Mouse (Mus musculus) layer of hippocampus, adult 2 months (tissue): ENCODE results near the gene Fgd5. TPM values are rescaled to one million over a fixed set of nuclear protein-coding genes. Genes with fewer than 3 reads are reported as not detected.
A peak's percentile ranks its signal among the peaks of the same experiment; 100 is the strongest.

Experiments
- DNase-seq, 2 experiments: peaks; one replicate each; pipeline ENCODE4 v3.0.0; 2022; ENCODE audit warnings: low spot score in 2 of 2
- H3K27ac ChIP-seq: fragments of 200-600 bp; 2 replicates; pipeline ENCODE4 v1.8.1; 2022
- H3K4me3 ChIP-seq: fragments of 200-600 bp; 2 replicates; pipeline ENCODE4 v1.8.1; 2022; ENCODE audit warnings: mild to moderate bottlenecking
- CTCF ChIP-seq: fragments of 200-600 bp; conservative IDR thresholded peaks from 2 replicates; pipeline ENCODE4 v1.8.1; 2022; ENCODE audit warnings: antibody characterized with exemption, mild to moderate bottlenecking, moderate library complexity
- total RNA-seq, 2 experiments: library from RNA; stranded (reverse); gene quantifications; 2 replicates each; pipeline ENCODE4 v1.2.3; 2021

Gene Fgd5
- total RNA-seq, 2 experiments from 2014 or later = 4.3 to 5.7 TPM

DNA sequence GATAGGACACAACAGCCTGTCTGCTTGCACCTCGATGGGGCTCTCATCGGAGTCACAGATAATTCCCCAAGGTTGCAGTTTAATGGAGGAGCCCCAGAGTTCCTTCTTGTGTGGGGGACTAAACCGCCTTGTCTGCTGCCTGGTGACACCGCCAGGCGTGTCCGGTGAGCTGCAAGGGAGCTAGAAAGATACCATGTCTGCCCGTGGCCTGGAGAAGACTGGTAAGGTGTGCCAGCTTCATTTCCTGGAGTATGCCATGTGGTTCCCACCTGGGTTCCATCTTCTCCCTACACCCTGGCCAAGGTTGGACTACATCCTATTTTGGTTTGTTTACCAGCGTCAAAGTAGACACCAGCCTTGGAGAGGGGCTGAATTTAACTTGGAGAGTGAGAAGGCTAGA, 11.4 kb downstream of the Fgd5 start:
- Histone ChIP-seq H3K27ac (no peak overlapping the region), H3K4me3 (no peak overlapping the region)
- TF ChIP-seq CTCF = no peak
- no peak for DNase-seq

DNA sequence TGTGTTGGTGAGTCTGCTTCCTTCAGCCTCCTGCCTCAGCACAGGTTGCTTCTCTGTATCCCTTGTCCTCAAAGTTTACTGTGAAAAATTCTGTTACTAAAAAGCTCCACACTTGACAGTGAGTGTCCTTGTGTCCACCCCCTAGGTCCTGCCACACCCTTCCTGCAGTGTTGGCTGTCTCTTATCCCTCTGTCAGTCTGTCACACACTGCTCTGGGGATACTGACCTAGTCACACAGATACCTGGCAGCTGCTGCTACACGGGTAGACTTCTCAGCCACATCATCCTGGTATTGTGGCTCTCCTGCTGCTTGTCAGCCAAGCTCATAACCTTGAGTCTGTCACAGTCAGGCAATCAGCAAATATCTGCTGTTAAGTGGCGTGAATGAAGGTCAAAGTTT, 14.1 kb downstream of the Fgd5 start:
- H3K27ac ChIP-seq = no peak overlapping the region
- TF ChIP-seq CTCF = no peak
- DNase-seq = no peak
- no peak overlapping the region for H3K4me3 ChIP-seq

DNA sequence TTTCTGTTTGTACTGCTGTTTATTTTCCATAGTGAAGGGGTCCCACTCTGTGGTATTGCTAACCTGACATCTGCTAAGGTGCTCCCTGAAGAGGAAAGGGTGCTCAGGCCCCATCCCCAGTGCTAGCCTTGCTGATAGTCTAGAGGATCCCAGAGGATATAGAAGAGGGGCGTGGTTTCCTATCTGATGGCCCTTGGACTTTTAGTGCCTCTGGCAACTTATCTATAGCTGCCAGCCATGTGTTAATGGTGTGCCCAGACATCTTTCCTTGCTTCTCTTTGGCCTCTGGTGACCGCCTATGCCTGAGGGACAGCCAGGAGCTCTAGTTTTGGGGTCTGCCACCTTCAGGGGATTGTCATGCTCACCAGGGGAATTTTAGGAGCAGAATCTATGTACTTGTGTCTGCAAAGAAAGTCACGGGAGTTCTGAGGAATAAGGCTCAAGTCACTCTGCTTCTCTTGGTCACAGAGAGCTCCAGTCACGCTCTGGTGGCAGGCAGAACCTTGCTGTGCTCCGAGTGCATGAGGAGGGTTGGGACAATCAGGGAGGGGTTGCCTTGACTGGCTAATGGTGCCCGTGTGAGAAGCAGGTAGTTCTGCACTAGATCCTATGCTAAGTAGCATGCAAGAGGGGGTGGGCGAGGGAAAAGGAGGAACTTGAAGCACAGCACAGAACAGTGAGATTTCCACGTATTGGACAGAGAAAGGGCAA, 15.3 kb downstream of the Fgd5 start:
- no peak overlapping the region for H3K4me3 ChIP-seq
- no peak overlapping the region for H3K27ac ChIP-seq
- no peak for DNase-seq
- no peak for TF ChIP-seq CTCF

DNA sequence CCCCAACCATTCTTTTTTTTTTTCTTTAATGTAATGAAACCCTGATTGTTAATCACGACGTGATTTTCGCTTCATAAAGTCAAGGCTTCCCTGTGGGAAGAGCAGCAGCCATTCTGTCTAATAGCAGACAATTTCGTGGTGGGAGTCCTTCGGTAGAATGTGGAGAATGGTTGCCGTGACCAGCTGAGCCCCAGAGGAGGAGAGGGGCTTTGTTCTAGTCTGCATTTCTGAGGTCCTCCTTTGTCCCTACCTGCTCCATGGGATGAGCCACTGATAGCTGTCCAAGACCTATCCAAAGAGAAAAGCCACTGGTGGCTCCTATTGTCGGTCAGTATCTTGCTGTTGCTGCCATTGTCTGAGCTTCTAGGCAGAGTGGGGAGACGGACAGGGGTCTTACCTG, 17.4 kb downstream of the Fgd5 start:
- no peak for TF ChIP-seq CTCF
- Histone ChIP-seq H3K27ac (no peak overlapping the region), H3K4me3 (no peak overlapping the region)
- DNase-seq = no peak

DNA sequence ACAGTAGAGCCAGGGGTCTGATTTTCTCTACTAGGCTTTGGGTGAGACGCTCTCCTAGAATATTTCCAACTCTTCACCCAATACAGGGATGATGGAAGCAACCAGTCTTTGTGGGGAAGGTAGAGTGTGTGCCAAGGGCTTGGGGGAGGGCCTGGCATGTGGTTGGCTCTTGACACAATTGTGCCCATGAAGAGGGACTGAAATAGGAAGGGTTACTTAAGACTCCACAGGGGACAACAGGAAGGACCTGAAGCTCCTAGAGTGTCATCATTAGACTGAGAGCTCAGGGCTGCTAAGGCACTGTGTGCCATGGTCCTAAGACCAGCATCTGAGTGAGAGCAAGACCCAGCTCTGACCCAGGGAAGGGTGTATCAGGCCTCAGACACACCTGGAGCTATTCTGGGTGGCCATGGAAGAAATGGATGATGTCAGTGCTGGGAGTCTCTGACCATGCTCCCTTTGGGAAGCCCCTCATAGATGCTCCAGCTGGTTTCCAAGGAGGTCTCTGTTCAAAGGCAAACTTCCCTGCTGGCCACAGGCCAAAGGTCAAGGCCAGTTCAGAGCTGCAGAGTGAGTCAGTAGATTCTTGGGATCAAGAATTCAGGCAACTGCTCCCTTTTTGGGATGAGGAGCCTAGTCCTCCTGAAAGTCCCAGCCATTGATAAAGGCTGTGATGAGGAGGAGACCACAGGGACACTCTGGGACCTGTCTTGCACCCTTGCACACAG, 24.0 kb downstream of the Fgd5 start:
- H3K27ac ChIP-seq = no peak overlapping the region
- DNase-seq = no peak
- no peak for TF ChIP-seq CTCF
- H3K4me3 ChIP-seq = no peak overlapping the region

DNA sequence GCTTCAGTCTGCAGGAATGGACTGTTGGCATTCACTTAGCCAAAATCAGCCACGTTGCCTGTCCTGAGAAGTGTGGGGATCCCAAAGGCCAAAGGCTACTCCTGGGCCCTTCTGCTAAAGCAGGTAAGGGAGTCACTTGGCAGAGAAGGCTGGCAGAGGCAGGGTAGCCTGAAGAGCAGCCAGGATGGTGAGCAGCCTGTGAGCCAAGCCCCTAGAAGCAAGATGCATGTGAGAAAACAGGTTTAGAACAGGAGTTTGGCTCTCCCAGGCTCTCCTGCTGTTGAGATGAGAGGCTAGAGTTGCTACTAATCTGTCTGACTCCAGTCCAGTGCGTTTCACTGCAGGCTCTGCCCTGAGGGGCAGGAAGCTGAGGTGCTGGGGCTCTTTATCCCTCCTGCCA, 25.0 kb downstream of the Fgd5 start:
- no peak overlapping the region for H3K27ac ChIP-seq
- H3K4me3 ChIP-seq = no peak overlapping the region
- DNase-seq = no peak
- no peak for TF ChIP-seq CTCF

DNA sequence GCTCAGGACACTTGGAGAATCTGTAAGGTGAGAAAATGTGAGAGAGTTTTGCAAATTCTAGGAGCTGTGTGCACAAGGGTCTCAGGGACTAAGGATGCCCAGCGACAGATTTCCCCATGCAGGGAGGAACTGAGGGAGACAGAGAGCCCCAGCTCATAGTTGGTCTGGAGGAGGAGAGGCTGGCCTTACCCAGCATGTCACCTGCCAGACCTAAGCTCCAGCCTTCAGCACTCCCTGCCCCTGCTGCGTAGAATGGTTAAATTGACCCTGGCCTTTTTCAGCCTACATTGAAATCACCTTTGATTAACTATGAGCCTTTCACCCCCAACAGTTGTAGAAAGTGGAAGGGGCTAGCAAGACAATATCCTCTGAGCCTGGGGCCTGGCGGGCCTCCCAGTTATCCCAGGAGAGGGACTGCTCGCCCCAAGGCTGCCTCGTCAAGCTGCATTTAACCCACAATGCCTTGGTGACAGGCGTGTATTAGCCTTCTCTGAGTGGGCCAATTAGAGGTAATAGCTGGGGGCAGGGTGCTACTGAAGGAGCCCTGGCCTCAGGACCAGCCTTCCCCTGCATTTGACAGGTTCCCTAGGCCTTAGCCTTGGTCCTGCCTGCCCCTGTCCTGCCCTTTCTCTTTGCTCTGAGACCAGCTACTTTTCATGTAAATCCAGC, 25.6 kb downstream of the Fgd5 start:
- no peak for DNase-seq
- no peak overlapping the region for H3K4me3 ChIP-seq
- no peak for TF ChIP-seq CTCF
- H3K27ac ChIP-seq = no peak overlapping the region

DNA sequence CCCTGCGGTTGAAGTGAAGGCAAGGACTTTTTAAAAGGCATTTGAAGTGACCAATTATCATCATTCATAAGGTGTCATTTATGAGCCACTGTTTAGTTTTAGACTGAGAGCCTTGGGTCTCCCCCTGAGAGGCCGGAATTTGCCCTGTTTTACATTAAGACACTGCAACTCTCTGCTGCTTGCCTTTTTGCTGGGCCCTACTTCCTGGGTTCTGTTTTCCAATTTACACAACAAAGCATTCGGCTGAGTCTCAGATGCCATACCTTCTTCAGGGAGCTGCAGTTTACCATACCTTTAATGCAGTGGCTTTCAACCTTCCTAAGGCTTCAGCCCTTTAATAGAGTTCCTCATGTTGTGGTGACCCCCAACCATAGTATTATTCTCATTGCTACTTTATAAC, 26.1 kb downstream of the Fgd5 start:
- no peak overlapping the region for H3K27ac ChIP-seq
- no peak overlapping the region for H3K4me3 ChIP-seq
- no peak for DNase-seq
- no peak for TF ChIP-seq CTCF

DNA sequence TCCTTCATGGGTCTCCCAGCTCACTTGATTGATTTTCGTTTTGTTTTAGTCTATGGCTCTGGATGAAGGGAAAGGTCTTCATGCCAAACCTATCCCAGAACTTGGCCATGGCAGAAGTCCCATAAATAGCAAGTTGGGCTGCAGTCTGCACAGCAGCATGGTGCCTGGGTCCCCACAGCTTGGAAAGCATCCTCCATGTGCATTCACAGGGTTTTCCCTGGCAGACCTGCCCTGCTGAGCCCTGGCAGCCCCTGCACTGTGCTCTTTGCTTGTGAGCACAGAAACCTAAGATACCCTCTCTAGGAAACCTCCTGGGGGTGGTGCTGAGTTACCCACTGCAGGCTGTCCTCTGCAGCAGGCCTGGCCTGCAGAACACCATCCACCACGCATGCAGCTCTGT, 32.2 kb downstream of the Fgd5 start:
- no peak for DNase-seq
- Histone ChIP-seq H3K4me3 (no peak overlapping the region), H3K27ac (no peak overlapping the region)
- TF ChIP-seq CTCF = no peak

DNA sequence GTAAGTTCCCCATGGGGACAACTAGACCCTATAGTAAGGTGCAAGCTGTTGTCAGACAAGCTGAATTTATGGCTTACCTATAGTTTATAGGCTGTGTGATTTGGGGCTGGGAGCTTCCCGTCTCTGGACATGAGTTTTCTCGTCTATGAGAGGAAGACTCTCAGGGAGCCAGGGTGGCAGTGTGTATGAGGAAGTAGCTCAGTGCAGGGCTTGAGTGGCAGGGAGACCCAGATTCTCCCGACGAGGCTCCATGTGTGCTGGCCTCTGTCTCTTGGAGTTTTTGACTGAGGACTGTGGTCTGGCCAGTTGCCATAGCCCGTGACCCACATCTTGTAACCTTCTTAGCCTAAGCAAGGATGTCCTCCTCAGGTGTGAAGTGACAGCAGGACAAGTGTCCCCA, 33.7 kb downstream of the Fgd5 start:
- H3K27ac ChIP-seq = no peak overlapping the region
- DNase-seq = no peak
- no peak overlapping the region for H3K4me3 ChIP-seq
- no peak for TF ChIP-seq CTCF

DNA sequence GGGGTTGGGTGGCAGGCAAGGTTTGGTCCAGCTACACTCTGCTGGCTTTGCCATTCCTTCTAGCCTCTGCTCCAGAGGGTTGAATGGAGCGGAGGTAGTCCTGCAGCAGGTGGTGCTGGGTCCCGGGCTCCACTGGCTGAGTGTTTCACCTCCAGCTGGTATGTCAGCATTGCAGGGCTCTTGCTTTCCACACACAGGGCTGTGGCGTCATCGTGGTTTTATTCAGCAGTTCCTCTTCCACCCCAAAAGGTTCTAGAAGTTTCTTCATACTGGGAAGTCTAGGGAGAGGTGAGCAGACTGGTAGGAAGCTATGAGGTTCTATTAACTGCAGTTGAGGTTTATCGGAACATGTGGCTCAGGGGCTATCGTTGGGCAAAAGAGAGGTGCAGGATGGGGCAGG, 34.4 kb downstream of the Fgd5 start:
- TF ChIP-seq CTCF = no peak
- no peak overlapping the region for H3K27ac ChIP-seq
- H3K4me3 ChIP-seq = no peak overlapping the region
- DNase-seq = no peak

DNA sequence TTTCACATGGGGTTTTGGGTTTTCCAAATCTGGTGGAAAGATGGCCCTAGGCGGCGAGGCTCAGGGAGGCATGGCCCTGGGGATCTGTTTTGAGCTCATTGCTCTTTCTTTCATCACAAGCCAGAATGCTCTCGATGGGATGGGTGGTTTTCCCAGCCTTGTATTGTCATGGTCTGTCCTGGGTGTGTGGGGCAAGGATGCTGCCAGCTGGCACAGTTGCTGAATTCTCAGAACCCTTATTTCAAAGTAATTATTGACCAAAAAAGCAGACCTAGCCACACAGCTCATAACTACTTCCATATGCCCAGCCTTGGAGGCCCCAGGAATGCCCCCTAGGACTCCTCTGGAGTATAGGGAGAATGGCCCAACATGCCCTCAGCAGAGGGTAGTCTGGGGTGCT, 34.9 kb downstream of the Fgd5 start:
- no peak for TF ChIP-seq CTCF
- H3K27ac ChIP-seq = no peak overlapping the region
- H3K4me3 ChIP-seq = no peak overlapping the region
- no peak for DNase-seq

DNA sequence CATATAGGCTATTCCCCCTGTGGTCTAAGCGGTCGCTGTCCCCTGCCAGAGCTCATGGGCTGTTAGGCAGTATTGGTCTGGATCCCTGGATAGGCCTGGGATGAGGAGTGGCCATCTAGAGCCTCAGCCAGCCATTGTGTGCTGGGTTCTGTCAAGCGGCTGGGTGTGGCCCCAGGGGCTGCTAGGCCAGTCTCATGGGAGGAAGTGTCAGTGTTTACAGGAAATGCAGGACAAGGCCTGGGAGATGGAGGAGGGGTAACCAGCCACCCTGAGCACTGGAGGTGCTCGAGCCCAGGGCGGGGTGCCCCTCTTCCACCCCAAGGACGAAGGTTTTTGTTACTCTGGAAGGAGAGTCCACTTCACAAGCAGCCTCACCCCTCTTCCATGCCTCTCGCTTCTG, 36.3 kb downstream of the Fgd5 start:
- peak overlapping the region; percentile 28 for H3K27ac ChIP-seq
- TF ChIP-seq CTCF = no peak
- DNase-seq = no peak
- H3K4me3 ChIP-seq = no peak overlapping the region

DNA sequence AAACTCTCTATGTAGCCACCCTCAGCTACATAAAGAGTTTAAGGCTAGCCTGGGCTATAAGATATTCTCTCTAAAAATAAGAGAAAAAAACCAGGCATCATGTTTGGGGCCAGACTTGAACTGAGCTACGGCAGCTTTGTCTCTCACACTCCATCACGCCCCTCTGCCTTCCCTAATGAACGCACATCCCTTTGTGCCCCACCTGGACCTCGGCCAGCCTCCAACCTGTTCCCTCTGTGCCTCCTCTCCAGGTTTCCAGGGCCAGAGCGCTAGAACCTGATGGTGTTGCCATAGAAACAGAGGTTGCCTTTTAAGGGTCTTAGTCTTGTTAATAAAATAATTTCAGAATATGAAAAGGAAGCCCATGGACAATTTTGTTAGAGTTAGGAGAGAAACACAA, 37.2 kb downstream of the Fgd5 start:
- no peak for TF ChIP-seq CTCF
- no peak overlapping the region for H3K4me3 ChIP-seq
- H3K27ac ChIP-seq = peak overlapping the region; percentile 28; the same call in 1 of the 2 replicates
- DNase-seq = no peak
